Comparison of ENCODE assay signal across 8 mouse cellular contexts in the genomic region with DNA sequence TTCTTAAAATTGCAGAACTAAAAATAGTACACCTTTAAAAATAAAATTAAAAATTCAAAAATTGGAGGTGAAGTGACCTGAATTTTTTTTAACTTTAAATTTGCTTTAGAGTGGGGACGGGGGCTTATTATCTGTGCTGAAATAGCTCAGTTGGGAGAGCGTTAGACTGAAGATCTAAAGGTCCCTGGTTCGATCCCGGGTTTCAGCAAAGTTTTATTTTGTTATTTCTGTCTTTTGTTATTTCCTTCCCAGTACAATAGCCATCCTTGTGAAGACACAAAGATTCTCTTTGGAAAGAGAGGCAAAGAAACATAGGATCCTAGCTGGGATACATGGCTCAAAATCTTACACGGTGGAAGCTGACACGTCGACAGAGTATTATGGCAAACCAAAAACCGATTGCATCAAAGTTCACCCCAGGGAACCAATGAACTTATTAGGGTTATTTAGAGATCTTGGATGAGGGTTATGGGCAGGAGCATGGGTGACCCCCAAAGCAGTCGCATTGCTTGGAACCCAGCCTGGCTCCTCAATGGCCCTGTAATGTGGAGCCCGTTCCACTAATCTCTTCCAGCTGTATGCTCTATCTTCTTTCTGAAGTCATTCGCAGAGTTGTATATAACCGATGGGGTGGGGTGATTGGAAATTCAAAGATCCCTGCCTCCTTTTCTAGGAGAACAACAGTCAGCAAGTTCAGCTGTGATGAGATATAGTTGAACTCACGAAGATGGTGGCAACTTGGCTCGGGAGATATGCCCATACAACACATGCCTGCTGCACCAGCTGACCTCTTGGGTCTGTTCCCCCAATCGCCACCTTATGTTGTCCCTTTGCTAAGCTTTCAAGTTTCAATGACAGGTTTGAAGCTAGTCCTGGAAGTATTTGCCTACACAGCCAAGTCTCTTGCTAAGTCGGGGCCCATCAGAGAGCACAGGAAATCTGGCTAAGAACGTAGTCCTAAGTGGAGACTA. TPM values are rescaled to one million over a fixed set of nuclear protein-coding genes. Genes with fewer than 3 reads are reported as not detected.
DNase-seq lines count a peak whose midpoint lies in the region; ATAC-seq lines count a peak whose summit lies in the region.

No protein-coding gene starts in this region.

- no peaks in the 10 kb centered on the region for H3K9me3 ChIP-seq in kidney, embryonic 14.5 days (ENCODE audit: control insufficient read depth, low read length)

- peak overlapping the region; percentile 64 for H3K4me2 ChIP-seq in kidney, embryonic 14.5 days (replicated peaks; ENCODE audit: low read depth, low read length)

- no peaks in the 10 kb centered on the region for H3K27me3 ChIP-seq in kidney, embryonic 14.5 days (ENCODE audit: control insufficient read depth, insufficient read depth, low read length)

- H3K27ac ChIP-seq in kidney, embryonic 14.5 days (ENCODE audit: low read depth, low read length), result peak overlapping the region; percentile 47; the same call in 1 of the 2 replicates

- DNase-seq in kidney, postnatal 36 days, result no peak
- DNase-seq in c-Kit-positive CD71-positive TER-119-negative erythroid progenitor cells, embryonic 14.5 days (ENCODE audit: low read depth), result peak; percentile 60
- peak; percentile 18 for DNase-seq in induced T-regulatory cell, adult 2 months (ENCODE audit: low read depth)
- peak; percentile 32 for DNase-seq in retina, embryonic 14.5 days (ENCODE audit: low spot score)
- DNase-seq in frontal cortex, postnatal 10 days (ENCODE audit: low spot score in 2 of 2), result no peak
- DNase-seq in thymus, postnatal 25 days, result no peak

- no peak for ATAC-seq in kidney, embryonic 14.5 days (ENCODE audit: low FRiP score, low TSS enrichment)
- no peak for ATAC-seq in erythroid progenitor cell, adult 5-6 weeks (replicated peaks; ENCODE audit: low FRiP score, poor library complexity, severe bottlenecking)

- no peak overlapping the region for H3K9ac ChIP-seq in kidney, embryonic 14.5 days (ENCODE audit: low read depth, low read length)

- H3K4me3 ChIP-seq in kidney, embryonic 14.5 days (ENCODE audit: low read length), result no peak overlapping the region

- H3K4me1 ChIP-seq in kidney, embryonic 14.5 days (ENCODE audit: control insufficient read depth, insufficient read depth, low read length), result peaks cover 7% of the 10 kb centered on the region; the same call in 1 of the 2 replicates

- H3K36me3 ChIP-seq in kidney, embryonic 14.5 days (ENCODE audit: control insufficient read depth, insufficient read depth, low read length), result no peaks in the 10 kb centered on the region

- WGBS in kidney, embryonic 14.5 days, result 24% methylated on average over 17 of the region's 17 CpGs

RNA-seq across cellular contexts. Expression of a gene that starts 32.4 kb away (rescaled TPM):
- polyA plus RNA-seq in kidney, embryonic 14.5 days (2014; fragmentation: Nextera tagmentation; extraction: Ambion mirVana), result not detected in 2 replicates
- not detected in 2 replicates for total RNA-seq in erythroid progenitor cell, adult 5-6 weeks (2015; ENCODE audit: low replicate concordance)
- not detected in 2 replicates for total RNA-seq in erythroid progenitor cell, adult 5-6 weeks (2017; ENCODE audit: low replicate concordance)

RNA-seq across cellular contexts. Expression of a gene that starts 43.0 kb away (rescaled TPM):
- polyA plus RNA-seq in kidney, embryonic 14.5 days (2014; fragmentation: Nextera tagmentation; extraction: Ambion mirVana), result 7.5 and 9.4 TPM in 2 replicates
- 23.5 and 34.6 TPM in 2 replicates for total RNA-seq in erythroid progenitor cell, adult 5-6 weeks (2015; ENCODE audit: low replicate concordance)
- total RNA-seq in erythroid progenitor cell, adult 5-6 weeks (2017; ENCODE audit: low replicate concordance), result 32.1 and 32.3 TPM in 2 replicates

RNA-seq across cellular contexts. Expression of a gene that starts 53.8 kb away (rescaled TPM):
- not detected in 2 replicates for polyA plus RNA-seq in kidney, embryonic 14.5 days (2014; fragmentation: Nextera tagmentation; extraction: Ambion mirVana)
- total RNA-seq in erythroid progenitor cell, adult 5-6 weeks (2015; ENCODE audit: low replicate concordance), result not detected in 2 replicates
- not detected in 2 replicates for total RNA-seq in erythroid progenitor cell, adult 5-6 weeks (2017; ENCODE audit: low replicate concordance)

Comparison
In these comparisons a context has a peak if more than half of its experiments do, and no peak if none do; other contexts are left out.
1. DNase-seq: peak in c-Kit-positive CD71-positive TER-119-negative erythroid progenitor cells, embryonic 14.5 days (single experiment), induced T-regulatory cell, adult 2 months (single experiment) and retina, embryonic 14.5 days (single experiment); none in kidney, postnatal 36 days (0 of 2), frontal cortex, postnatal 10 days (0 of 2) and thymus, postnatal 25 days (single experiment).